Mouse (Mus musculus): ENCODE results near the gene Ptch2. TPM values are rescaled to one million over a fixed set of nuclear protein-coding genes. Genes with fewer than 3 reads are reported as not detected.

Ptch2 gene
- polyA plus RNA-seq, 2 experiments = 0.55 to 0.61 TPM

- no peak for DNase-seq (ENCODE audit: low read depth in 3 of 3, low spot score in 3 of 3)
- no peak overlapping the region for H3K4me3 ChIP-seq (ENCODE audit: insufficient read depth in 1 of 2, low read depth in 2 of 2, low read length in 2 of 2)
- ATAC-seq (ENCODE audit: insufficient read depth) = no peak
- no peak overlapping the region for H3K4me2 ChIP-seq (ENCODE audit: low read depth)
- no peaks in the 10 kb centered on the region for H3K27me3 ChIP-seq (ENCODE audit: control insufficient read depth, insufficient read depth, low read length)
- WGBS (ENCODE audit: insufficient replicate concordance) = 78% methylated on average over 1 of the region's 1 CpGs
- peaks cover 4 to 13% of the 10 kb centered on the region in 2 experiments; a peak in 3 of 4 replicates for H3K4me1 ChIP-seq (replicated peaks; ENCODE audit: control insufficient read depth in 2 of 2, insufficient read depth in 2 of 2, low read length in 1 of 2)
- no peak overlapping the region for H3K27ac ChIP-seq
- peaks cover 31% of the 10 kb centered on the region for H3K36me3 ChIP-seq (replicated peaks; ENCODE audit: control insufficient read depth, insufficient read depth, low read depth)
- H3K9me3 ChIP-seq (ENCODE audit: control insufficient read depth, low read length) = no peaks in the 10 kb centered on the region
- no peak for TF ChIP-seq EP300 (IDR thresholded peaks at IDR 0.05; ENCODE audit: low read depth)
- no peak overlapping the region for H3K9ac ChIP-seq (replicated peaks)
Measured at GRCm38 (mm10) chr4:117069647-117070046, 26.2 kb upstream of the Ptch2 start.

GRCm38 (mm10) chr4:117070624-117071023 lies 25.3 kb upstream of the Ptch2 start:
- no peak overlapping the region for H3K4me2 ChIP-seq (ENCODE audit: low read depth)
- 13% methylated on average over 4 of the region's 4 CpGs for WGBS (ENCODE audit: insufficient replicate concordance)
- H3K36me3 ChIP-seq (replicated peaks; ENCODE audit: control insufficient read depth, insufficient read depth, low read depth) = peaks cover 31% of the 10 kb centered on the region
- no peak for DNase-seq (ENCODE audit: low read depth in 3 of 3, low spot score in 3 of 3)
- TF ChIP-seq CTCF (IDR thresholded peaks at IDR 0.05; ENCODE audit: low read depth) = no peak
- no peak for TF ChIP-seq EP300 (IDR thresholded peaks at IDR 0.05; ENCODE audit: low read depth)
- H3K27me3 ChIP-seq (ENCODE audit: control insufficient read depth, insufficient read depth, low read length) = no peaks in the 10 kb centered on the region
- H3K9ac ChIP-seq (replicated peaks) = no peak overlapping the region
- no peaks in the 10 kb centered on the region for H3K9me3 ChIP-seq (ENCODE audit: control insufficient read depth, low read length)
- peaks cover 4 to 13% of the 10 kb centered on the region in 2 experiments; a peak in 3 of 4 replicates for H3K4me1 ChIP-seq (replicated peaks; ENCODE audit: control insufficient read depth in 2 of 2, insufficient read depth in 2 of 2, low read length in 1 of 2)
- peak; percentile 54; the same call in 1 of the 2 replicates for ATAC-seq (ENCODE audit: insufficient read depth)
- H3K4me3 ChIP-seq (ENCODE audit: insufficient read depth in 1 of 2, low read depth in 2 of 2, low read length in 2 of 2) = no peak overlapping the region
- no peak overlapping the region; the same call in 1 of the 2 replicates for H3K27ac ChIP-seq

GRCm38 (mm10) chr4:117071183-117071582 lies 24.7 kb upstream of the Ptch2 start:
- H3K4me3 ChIP-seq (ENCODE audit: insufficient read depth in 1 of 2, low read depth in 2 of 2, low read length in 2 of 2) = no peak overlapping the region
- no peaks in the 10 kb centered on the region for H3K9me3 ChIP-seq (ENCODE audit: control insufficient read depth, low read length)
- H3K36me3 ChIP-seq (replicated peaks; ENCODE audit: control insufficient read depth, insufficient read depth, low read depth) = peaks cover 30% of the 10 kb centered on the region
- no peaks in the 10 kb centered on the region for H3K27me3 ChIP-seq (ENCODE audit: control insufficient read depth, insufficient read depth, low read length)
- no peak overlapping the region for H3K27ac ChIP-seq
- ATAC-seq (ENCODE audit: insufficient read depth) (no peak), DNase-seq (ENCODE audit: low read depth in 3 of 3, low spot score in 3 of 3) (no peak)
- TF ChIP-seq CTCF (IDR thresholded peaks at IDR 0.05; ENCODE audit: low read depth) = no peak
- TF ChIP-seq EP300 (IDR thresholded peaks at IDR 0.05; ENCODE audit: low read depth) = no peak
- H3K4me1 ChIP-seq (replicated peaks; ENCODE audit: control insufficient read depth in 2 of 2, insufficient read depth in 2 of 2, low read length in 1 of 2) = peaks cover 4 to 13% of the 10 kb centered on the region in 2 experiments; a peak in 3 of 4 replicates
- WGBS (ENCODE audit: insufficient replicate concordance) = 88% methylated on average over 5 of the region's 5 CpGs
- H3K4me2 ChIP-seq (ENCODE audit: low read depth) = no peak overlapping the region
- H3K9ac ChIP-seq (replicated peaks) = no peak overlapping the region

GRCm38 (mm10) chr4:117087948-117088640 lies 7.8 kb upstream of the Ptch2 start:
- Histone ChIP-seq H3K9ac (replicated peaks) (no peak overlapping the region; the same call in none of the 2 replicates), H3K4me1 (replicated peaks; ENCODE audit: control insufficient read depth in 2 of 2, insufficient read depth in 2 of 2, low read length in 1 of 2) (peaks cover 24 to 35% of the 10 kb centered on the region in 2 experiments), H3K27ac (peak overlapping the region; percentile 48), H3K9me3 (ENCODE audit: control insufficient read depth, low read length) (no peaks in the 10 kb centered on the region), H3K4me2 (ENCODE audit: low read depth) (no peak overlapping the region; the same call in 1 of the 2 replicates), H3K27me3 (ENCODE audit: control insufficient read depth, insufficient read depth, low read length) (no peaks in the 10 kb centered on the region), H3K4me3 (ENCODE audit: insufficient read depth in 1 of 2, low read depth in 2 of 2, low read length in 2 of 2) (no peak overlapping the region), H3K36me3 (replicated peaks; ENCODE audit: control insufficient read depth, insufficient read depth, low read depth) (peaks cover 5% of the 10 kb centered on the region; the same call in 1 of the 2 replicates)
- 64% methylated on average over 7 of the region's 7 CpGs for WGBS (ENCODE audit: insufficient replicate concordance)
- peak; percentile 42; the same call in 1 of the 2 replicates for ATAC-seq (ENCODE audit: insufficient read depth)
- TF ChIP-seq CTCF (IDR thresholded peaks at IDR 0.05; ENCODE audit: low read depth) = no peak
- peak; percentile 79 for TF ChIP-seq EP300 (IDR thresholded peaks at IDR 0.05; ENCODE audit: low read depth)
- peak; percentile 35 to 64 (median 62) for DNase-seq (ENCODE audit: low read depth in 3 of 3, low spot score in 3 of 3)

- Histone ChIP-seq H3K27ac (peak overlapping the region; percentile 79), H3K27me3 (ENCODE audit: control insufficient read depth, insufficient read depth, low read length) (peaks cover 10% of the 10 kb centered on the region), H3K4me2 (ENCODE audit: low read depth) (peak overlapping the region; percentile 16; the same call in 1 of the 2 replicates), H3K9me3 (ENCODE audit: control insufficient read depth, low read length) (no peaks in the 10 kb centered on the region), H3K9ac (replicated peaks) (peak overlapping the region; percentile 10; the same call in 1 of the 2 replicates), H3K4me1 (replicated peaks; ENCODE audit: control insufficient read depth in 2 of 2, insufficient read depth in 2 of 2, low read length in 1 of 2) (peaks cover 22 to 30% of the 10 kb centered on the region in 2 experiments), H3K4me3 (ENCODE audit: insufficient read depth in 1 of 2, low read depth in 2 of 2, low read length in 2 of 2) (no peak overlapping the region), H3K36me3 (replicated peaks; ENCODE audit: control insufficient read depth, insufficient read depth, low read depth) (0 out of 2 replicates have a peak, but pooled peaks cover 2% of the 10 kb centered on the region)
- DNase-seq (ENCODE audit: low read depth in 3 of 3, low spot score in 3 of 3) (peak; percentile 53 to 67 (median 66)), ATAC-seq (ENCODE audit: insufficient read depth) (peak; percentile 84)
- WGBS (ENCODE audit: insufficient replicate concordance) = 26% methylated on average over 7 of the region's 7 CpGs
- TF ChIP-seq CTCF (IDR thresholded peaks at IDR 0.05; ENCODE audit: low read depth) (no peak), EP300 (IDR thresholded peaks at IDR 0.05; ENCODE audit: low read depth) (peak; percentile 77)
Measured at GRCm38 (mm10) chr4:117090586-117090985, 5.3 kb upstream of the Ptch2 start.

Measured in liver, embryonic 14.5 days (tissue).